Mouse (Mus musculus) limb, embryonic 11.5 days (tissue): ENCODE data around the gene Nsun5. TPM values are rescaled to one million over a fixed set of nuclear protein-coding genes. Genes with fewer than 3 reads are reported as not detected.

Experiments used
- ATAC-seq: fragments of 200-750 bp; cut with Nextera tagmentation; 2 replicates; pipeline ENCODE4 v1.8.0; 2017; ENCODE audit warnings: low read depth; ENCODE audit not compliant: insufficient number of reproducible peaks, low FRiP score, low TSS enrichment
- DNase-seq: peaks from one replicate; pipeline ENCODE4 v3.0.0-alpha.2; 2015; ENCODE audit warnings: low spot score
- H3K27ac ChIP-seq: fragments of 300-500 bp; sonication (generic); replicated peaks from 2 replicates; pipeline ENCODE4 v1.5.1; 2014; ENCODE audit warnings: low read depth, mild to moderate bottlenecking, low read length
- H3K27me3 ChIP-seq: fragments of 300-500 bp; sonication (generic); 2 replicates; pipeline ENCODE4 v1.6.1; 2014; ENCODE audit warnings: mild to moderate bottlenecking, low read length, mixed read lengths; ENCODE audit not compliant: control insufficient read depth, insufficient read depth
- H3K36me3 ChIP-seq: fragments of 300-500 bp; sonication (generic); 2 replicates; pipeline ENCODE4 v1.6.1; 2014; ENCODE audit warnings: mild to moderate bottlenecking, low read length, moderate library complexity, mixed read lengths; ENCODE audit not compliant: control insufficient read depth, insufficient read depth
- H3K4me1 ChIP-seq: fragments of 300-500 bp; sonication (generic); 2 replicates; pipeline ENCODE4 v1.6.1; 2014; ENCODE audit warnings: low read length, mixed read lengths; ENCODE audit not compliant: control insufficient read depth, insufficient read depth
- H3K4me2 ChIP-seq: fragments of 300-500 bp; sonication (generic); 2 replicates; pipeline ENCODE4 v1.6.1; 2014; ENCODE audit warnings: low read depth, mild to moderate bottlenecking, moderate library complexity; ENCODE audit not compliant: severe bottlenecking
- H3K4me3 ChIP-seq: fragments of 300-500 bp; sonication (generic); 2 replicates; pipeline ENCODE4 v1.5.1; 2014; ENCODE audit warnings: low read depth, low read length
- H3K9ac ChIP-seq: fragments of 300-500 bp; sonication (generic); 2 replicates; pipeline ENCODE4 v1.6.1; 2014; ENCODE audit warnings: mild to moderate bottlenecking, low read length
- H3K9me3 ChIP-seq: fragments of 300-500 bp; sonication (generic); 2 replicates; pipeline ENCODE4 v1.6.1; 2016; ENCODE audit warnings: low read length; ENCODE audit not compliant: control insufficient read depth
- WGBS: fragments of 180-500 bp; shearing (Covaris S2); extraction: QIAGEN DNeasy Blood & Tissue Kit; methylation state at CpG from one replicate; pipeline ENCODE4 v1.1.7; 2014; 5-methylcytosine and 5-hydroxymethylcytosine counted together
- polyA plus RNA-seq: library from polyadenylated mRNA; unstranded; fragments of >200 nt; fragmentation: Nextera tagmentation; extraction: Ambion mirVana; gene quantifications from 2 replicates; pipeline ENCODE4 v1.2.1, GENCODE M21; 2014

Nsun5 gene
- 31.5 and 36.1 TPM in 2 replicates for polyA plus RNA-seq

DNA sequence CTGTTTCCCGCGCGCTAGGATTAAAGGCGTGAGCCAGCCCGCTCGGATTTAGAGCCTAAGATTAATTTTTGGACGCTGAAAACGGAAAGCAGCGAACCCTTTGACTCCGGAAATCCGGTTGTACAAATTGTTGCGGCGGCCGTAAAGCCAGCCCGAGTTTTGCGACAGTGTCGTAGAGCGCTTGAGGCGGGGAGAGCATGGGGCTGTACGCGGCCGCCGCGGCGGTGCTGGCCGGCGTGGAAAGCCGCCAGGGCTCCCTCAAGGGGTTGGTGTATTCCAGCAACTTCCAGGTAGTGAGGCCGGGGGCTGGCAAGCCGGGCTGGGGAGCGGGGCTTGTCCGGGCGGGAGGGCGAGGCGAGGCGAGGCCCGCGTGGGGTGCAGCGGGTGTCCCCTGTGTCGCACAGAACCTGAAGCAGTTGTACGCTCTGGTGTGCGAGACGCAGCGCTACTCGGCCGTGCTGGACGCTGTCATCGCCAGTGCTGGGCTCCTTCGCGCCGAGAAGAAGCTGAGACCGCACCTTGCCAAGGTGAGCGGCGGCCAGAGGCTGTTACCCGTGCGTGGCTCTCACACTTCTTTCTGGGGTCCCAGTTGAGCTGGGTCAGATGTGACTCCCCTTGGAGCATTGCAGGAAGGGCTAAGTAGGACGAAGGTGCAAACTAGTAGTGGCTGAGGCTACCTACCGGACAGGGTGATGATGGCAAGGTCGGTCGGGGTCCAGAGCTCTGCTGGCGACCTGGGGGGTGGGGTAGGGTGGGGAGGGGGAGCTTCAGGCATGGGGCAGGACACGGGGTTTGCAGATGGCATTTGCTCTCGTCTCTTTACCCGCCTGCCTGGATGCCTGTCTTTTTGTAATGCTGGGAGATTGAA is at the start of gene Nsun5:
Gene Nsun5, plus strand, starts transcription at position 167 of the 868 bp plus-strand sequence.
- WGBS: under 1% methylated on average over 64 of the region's 64 CpGs
- H3K9ac ChIP-seq: peak within 1 kb of the TSS; percentile 63
- no peak within 1 kb of the TSS for H3K27ac ChIP-seq
- peaks cover 14% of the 10 kb centered on the region; the same call in 1 of the 2 replicates for H3K36me3 ChIP-seq
- H3K4me1 ChIP-seq: peaks cover 5% of the 10 kb centered on the region; the same call in 1 of the 2 replicates
- H3K27me3 ChIP-seq: no peaks in the 10 kb centered on the region
- peak within 1 kb of the TSS; percentile 82 for H3K4me2 ChIP-seq
- DNase-seq (peak; percentile 98), ATAC-seq (peak; percentile 67; the same call in 1 of the 2 replicates)
- H3K4me3 ChIP-seq: peak within 1 kb of the TSS; percentile 64
- no peaks in the 10 kb centered on the region for H3K9me3 ChIP-seq

DNA sequence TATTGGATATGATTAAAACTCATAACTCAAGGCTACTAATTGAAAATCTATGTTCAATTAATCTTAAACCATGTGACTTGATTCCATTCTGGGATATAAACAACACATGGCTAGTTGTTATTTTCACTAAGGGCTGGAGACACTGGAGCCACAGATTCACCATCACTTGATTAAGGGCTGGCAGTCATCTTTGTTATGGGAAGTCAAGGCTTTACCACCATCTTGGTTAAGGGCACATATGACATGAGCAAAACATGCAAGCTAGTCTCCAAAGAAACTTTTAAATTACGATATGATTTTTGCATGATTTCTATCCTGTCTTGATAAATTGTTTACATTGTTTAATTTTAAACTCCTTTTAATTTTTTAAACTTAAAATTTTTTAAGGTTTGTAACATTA is 47.6 kb upstream of the Nsun5 start:
- Histone ChIP-seq H3K9ac (no peak overlapping the region), H3K4me3 (no peak overlapping the region), H3K4me1 (0 out of 2 replicates have a peak, but pooled peaks cover 3% of the 10 kb centered on the region), H3K27me3 (no peaks in the 10 kb centered on the region), H3K9me3 (no peaks in the 10 kb centered on the region), H3K36me3 (no peaks in the 10 kb centered on the region), H3K4me2 (no peak overlapping the region), H3K27ac (no peak overlapping the region)
- ATAC-seq (no peak), DNase-seq (no peak)
- 88% methylated on average over 1 of the region's 1 CpGs for WGBS

DNA sequence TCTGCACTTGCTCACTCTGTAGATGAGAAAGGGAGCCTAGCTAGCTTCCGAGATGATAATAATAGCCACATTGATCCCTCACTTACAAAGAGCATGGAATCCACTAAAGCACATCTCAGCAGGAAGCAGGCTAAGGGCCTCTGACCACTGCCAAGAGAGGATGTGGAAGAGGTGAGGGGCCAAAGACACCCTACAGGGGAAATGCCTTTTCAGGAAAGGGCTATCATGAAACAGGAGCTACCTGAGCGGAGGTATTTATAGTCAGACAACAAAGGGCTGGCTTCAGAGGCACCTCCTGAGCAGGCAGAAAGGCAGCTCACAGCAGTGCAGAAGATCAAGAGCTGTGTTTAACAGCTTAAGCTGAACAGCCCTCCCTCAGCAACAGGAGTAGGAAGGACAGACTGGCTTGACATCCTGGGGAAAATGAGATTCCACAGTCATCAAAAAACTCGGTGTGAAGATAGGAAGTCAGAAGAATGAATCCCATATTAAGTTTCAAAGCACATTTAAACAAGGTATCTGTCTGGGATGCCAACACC is 43.6 kb upstream of the Nsun5 start:
- no peak for ATAC-seq
- 30% methylated on average over 3 of the region's 3 CpGs for WGBS
- no peak overlapping the region for H3K27ac ChIP-seq
- no peak overlapping the region for H3K4me2 ChIP-seq
- H3K9ac ChIP-seq: no peak overlapping the region
- no peaks in the 10 kb centered on the region for H3K27me3 ChIP-seq
- H3K4me1 ChIP-seq: 0 out of 2 replicates have a peak, but pooled peaks cover 3% of the 10 kb centered on the region
- no peak overlapping the region for H3K4me3 ChIP-seq
- H3K36me3 ChIP-seq: no peaks in the 10 kb centered on the region
- no peak for DNase-seq
- no peaks in the 10 kb centered on the region for H3K9me3 ChIP-seq

DNA sequence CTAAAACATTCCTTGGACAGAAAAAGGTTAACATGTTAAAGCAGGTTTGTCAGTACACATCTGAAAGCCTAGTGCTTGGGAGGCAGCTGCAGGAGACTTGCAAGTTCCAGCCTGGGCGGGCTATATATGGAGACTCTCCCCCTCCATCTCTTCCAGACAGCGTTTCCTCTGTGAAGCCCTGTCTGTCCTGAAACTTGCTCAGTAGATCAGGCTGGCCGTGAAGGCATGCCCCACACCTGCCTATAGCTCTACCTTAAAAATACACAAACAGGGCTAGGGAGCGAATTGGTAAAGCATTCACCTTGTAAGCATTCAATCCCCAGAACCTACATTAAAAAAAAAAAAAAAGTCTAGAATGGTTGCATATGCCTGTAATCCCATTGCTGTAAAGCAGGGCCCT is 40.3 kb upstream of the Nsun5 start:
- ATAC-seq (no peak), DNase-seq (no peak)
- 83% methylated on average over 4 of the region's 4 CpGs for WGBS
- Histone ChIP-seq H3K27me3 (no peaks in the 10 kb centered on the region), H3K27ac (no peak overlapping the region), H3K36me3 (no peaks in the 10 kb centered on the region), H3K4me1 (0 out of 2 replicates have a peak, but pooled peaks cover 3% of the 10 kb centered on the region), H3K4me3 (no peak overlapping the region), H3K9me3 (no peaks in the 10 kb centered on the region), H3K4me2 (no peak overlapping the region), H3K9ac (no peak overlapping the region)

DNA sequence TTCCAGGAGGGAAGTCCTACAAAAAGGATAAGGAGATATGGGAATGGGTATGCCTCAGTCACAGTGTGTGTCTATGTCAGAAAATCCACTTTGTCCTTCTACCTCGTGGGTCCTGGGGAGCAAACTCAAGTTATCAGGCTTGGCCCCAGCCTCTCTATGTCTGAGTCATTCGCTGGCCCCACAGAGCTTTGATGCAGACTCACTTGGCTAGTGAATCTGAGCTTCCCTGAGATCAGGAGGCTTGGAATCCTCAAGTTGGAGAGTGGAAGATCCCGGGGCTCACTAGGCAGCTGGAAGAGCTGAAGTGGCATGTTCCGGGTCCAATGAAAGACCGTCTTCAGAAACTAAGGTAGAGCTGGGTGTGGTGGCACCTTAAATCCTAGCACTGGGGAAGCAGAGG is 39.6 kb upstream of the Nsun5 start:
- Histone ChIP-seq H3K27me3 (no peaks in the 10 kb centered on the region), H3K27ac (no peak overlapping the region), H3K4me1 (0 out of 2 replicates have a peak, but pooled peaks cover 3% of the 10 kb centered on the region), H3K36me3 (no peaks in the 10 kb centered on the region), H3K9me3 (no peaks in the 10 kb centered on the region), H3K9ac (no peak overlapping the region), H3K4me3 (no peak overlapping the region), H3K4me2 (no peak overlapping the region)
- WGBS: 85% methylated on average over 5 of the region's 5 CpGs
- DNase-seq: no peak
- no peak for ATAC-seq

DNA sequence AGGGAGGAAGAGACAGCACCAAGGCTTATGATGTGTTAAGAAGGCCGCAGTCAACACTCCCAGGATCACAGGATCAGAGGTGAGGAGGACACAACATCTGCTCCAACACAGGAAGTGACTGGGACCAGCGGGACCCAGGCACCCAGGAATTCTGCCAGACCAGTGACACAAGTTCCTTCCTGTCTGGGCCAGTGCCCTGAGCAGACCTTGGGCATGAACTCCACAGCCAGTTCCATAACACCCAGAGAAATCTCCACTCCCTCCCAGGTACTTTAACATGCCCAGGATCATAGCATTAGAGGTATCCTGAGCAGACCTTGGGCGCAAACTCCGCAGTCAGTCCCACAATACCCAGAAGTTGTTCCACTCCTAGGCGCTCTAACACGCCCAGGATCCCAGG is 38.6 kb upstream of the Nsun5 start:
- H3K9ac ChIP-seq: no peak overlapping the region
- 0 out of 2 replicates have a peak, but pooled peaks cover 3% of the 10 kb centered on the region for H3K4me1 ChIP-seq
- no peak overlapping the region for H3K4me3 ChIP-seq
- 84% methylated on average over 6 of the region's 6 CpGs for WGBS
- no peaks in the 10 kb centered on the region for H3K27me3 ChIP-seq
- no peak overlapping the region for H3K4me2 ChIP-seq
- H3K9me3 ChIP-seq: no peaks in the 10 kb centered on the region
- H3K27ac ChIP-seq: no peak overlapping the region
- DNase-seq (no peak), ATAC-seq (no peak)
- H3K36me3 ChIP-seq: no peaks in the 10 kb centered on the region

DNA sequence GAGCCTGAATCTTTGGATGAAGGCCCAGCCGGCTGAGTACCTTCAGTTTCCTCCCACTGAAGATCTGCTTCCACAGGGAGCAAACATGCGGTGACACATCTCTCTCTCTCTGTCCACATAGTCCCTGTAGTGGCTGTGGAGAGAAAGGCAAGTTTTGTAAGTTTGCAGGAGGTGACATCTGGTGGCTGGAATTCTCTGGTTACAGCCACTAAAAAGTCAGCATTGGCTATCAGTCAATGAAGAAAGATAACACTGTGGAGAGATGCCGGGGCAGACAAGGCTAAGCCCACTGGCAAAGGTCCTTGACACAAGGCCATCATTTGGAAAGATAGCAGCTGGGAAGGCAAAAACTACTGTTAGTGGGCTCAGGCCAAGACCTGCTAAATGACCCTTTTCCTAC is 32.2 kb upstream of the Nsun5 start:
- Histone ChIP-seq H3K27ac (no peak overlapping the region), H3K4me1 (no peaks in the 10 kb centered on the region), H3K4me2 (no peak overlapping the region), H3K36me3 (no peaks in the 10 kb centered on the region), H3K4me3 (no peak overlapping the region), H3K9ac (no peak overlapping the region), H3K27me3 (no peaks in the 10 kb centered on the region), H3K9me3 (no peaks in the 10 kb centered on the region)
- no peak for DNase-seq
- ATAC-seq: no peak
- WGBS: 64% methylated on average over 3 of the region's 3 CpGs

DNA sequence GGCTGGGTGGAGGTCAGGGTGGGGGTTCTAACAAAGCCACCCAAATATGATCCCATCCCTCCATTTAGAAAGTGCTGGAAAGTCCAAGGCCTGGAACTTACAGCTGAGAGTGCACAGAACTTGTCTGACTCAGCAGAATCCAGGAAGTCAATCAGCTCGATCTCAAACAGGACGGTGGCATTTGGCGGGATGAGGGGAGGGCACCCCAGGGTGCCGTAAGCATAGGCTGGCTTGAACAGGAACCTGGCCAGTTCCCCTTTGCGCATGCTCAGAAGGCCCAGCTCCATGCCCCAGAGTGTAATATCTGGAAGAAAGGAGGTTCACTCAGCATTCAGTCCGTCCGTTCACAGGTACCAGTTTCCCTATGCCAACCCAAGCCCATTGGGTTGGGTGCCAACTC is 23.8 kb upstream of the Nsun5 start:
- H3K36me3 ChIP-seq: no peaks in the 10 kb centered on the region
- H3K4me2 ChIP-seq: no peak overlapping the region
- H3K27ac ChIP-seq: no peak overlapping the region
- no peaks in the 10 kb centered on the region for H3K27me3 ChIP-seq
- peaks cover 6% of the 10 kb centered on the region for H3K9me3 ChIP-seq
- H3K9ac ChIP-seq: no peak overlapping the region
- ATAC-seq: no peak
- 80% methylated on average over 7 of the region's 7 CpGs for WGBS
- H3K4me1 ChIP-seq: no peaks in the 10 kb centered on the region
- H3K4me3 ChIP-seq: no peak overlapping the region
- no peak for DNase-seq
